Mouse (Mus musculus) left cerebral cortex, adult 18-20 months (tissue): ENCODE measurements at regions not wholly inside any gene's neighbourhood (a gene's known extent, or its start where the extent isn't known, plus 50 kb on each side); places are given as distances from the start of the nearest gene placed in this dataset.

ENCODE experiments used
- DNase-seq, 2 experiments: peaks; one replicate each; pipeline ENCODE4 v3.0.0; 2021 to 2022; ENCODE audit warnings: low spot score in 2 of 2, mixed read lengths in 1 of 2

DNA sequence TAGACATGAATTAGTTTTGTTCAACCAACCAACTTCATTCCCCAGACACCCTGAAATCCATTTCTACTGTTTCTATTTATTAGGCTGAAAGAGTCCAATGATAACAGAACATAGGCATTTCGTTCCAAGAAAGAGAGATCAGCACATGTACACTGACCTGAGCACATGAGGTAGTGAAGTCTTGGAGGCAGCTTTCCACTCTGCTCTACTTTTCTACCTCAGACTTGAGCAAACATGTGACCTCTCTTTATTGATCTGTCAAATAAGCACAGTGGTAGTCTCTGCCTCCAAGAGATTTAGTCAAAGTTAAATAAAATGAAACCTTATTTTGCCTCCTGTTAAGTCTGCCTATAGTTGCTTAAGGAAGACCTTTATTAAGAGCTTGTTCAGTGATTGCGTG is 321.9 kb upstream of the Adamts9 start:
- DNase-seq = no peak

DNA sequence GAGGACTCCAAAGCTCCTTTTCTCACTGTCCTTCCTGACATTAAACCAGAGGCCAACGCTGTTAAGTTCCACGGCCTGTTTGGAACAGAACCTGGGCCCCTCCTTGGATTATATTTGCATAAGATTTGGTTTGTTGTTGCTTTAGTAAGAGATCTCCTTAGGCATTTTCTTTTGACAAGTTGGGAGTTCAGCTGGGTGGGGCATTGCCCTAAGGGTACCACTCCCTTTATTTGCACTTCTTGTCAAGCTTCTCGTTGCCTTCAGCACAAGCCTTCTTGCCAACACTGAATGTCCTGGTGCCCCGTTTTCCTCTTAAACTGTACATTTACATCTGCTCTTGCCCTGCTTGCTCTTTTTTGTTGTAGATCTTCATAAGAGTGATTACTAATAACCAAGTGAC is 317.5 kb upstream of the Adamts9 start:
- no peak for DNase-seq

DNA sequence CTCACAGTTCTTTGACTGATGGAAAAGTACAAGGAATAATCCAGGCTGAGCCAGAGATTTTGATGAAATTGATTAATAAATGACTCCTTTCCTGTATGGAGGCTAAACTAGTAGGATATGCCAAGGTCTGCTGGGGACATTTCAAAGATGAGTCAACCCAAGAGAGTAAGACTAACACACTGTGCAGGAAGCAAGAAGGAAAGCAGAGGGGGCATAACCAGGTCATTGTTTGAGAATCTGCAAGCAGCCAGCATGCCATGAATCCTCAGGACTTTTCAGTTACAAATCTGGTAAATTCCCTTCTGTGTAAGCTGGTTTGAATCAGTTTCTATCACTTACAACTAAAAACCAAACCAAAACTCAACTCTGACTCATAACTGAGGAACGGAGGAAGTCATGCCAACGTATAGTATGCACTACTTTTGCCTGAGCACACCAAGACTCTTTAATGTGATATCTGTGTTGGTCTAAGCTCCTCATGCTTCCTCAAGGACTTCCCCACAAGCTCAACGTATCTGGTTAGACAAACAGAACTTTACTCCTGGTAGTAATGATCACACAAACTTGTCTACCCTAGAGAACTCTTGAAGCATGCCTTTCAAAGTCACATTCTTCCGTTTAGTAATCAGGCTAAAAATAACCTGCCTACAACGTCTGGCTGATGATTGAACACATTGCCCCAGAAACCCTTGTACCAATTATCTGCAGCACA is 314.0 kb upstream of the Adamts9 start:
- DNase-seq = no peak

DNA sequence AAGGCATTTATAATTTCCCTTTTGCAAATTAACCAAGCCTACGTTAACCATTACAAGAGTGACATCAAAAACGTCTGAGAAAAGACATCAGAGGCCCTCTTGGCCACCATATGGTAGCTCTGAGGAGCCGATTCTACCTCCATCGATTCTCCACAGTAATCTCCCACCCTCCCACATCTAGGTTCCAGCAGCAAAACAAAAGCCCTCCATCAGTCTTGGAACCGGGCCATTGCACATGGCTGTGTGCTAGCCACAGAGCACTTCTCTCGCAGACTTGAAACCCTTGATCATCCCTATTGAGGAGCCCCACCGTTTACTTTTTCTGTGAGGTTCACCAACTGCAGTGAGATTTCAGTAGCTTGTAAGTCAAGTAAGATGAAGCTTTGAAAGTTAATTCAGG is 310.5 kb upstream of the Adamts9 start:
- no peak for DNase-seq

DNA sequence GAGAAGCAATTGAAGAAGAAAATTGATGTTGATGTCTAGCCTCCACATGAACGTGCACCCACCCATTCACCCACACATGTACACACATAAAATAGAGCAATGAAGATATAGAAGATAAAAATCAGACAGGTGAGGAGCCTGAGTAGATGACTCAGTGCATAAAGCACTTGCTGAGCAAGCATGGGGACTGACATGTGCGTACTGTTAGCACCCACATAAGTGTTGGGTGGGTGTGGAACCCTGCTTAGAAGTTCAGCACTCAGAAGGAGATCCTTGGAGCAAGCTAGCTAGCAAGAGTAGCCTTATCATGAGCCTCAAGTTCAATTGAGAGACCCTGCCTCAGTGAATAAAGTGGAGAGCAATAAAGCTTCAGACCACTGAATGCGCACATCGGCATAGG is 305.7 kb upstream of the Adamts9 start:
- DNase-seq = no peak

DNA sequence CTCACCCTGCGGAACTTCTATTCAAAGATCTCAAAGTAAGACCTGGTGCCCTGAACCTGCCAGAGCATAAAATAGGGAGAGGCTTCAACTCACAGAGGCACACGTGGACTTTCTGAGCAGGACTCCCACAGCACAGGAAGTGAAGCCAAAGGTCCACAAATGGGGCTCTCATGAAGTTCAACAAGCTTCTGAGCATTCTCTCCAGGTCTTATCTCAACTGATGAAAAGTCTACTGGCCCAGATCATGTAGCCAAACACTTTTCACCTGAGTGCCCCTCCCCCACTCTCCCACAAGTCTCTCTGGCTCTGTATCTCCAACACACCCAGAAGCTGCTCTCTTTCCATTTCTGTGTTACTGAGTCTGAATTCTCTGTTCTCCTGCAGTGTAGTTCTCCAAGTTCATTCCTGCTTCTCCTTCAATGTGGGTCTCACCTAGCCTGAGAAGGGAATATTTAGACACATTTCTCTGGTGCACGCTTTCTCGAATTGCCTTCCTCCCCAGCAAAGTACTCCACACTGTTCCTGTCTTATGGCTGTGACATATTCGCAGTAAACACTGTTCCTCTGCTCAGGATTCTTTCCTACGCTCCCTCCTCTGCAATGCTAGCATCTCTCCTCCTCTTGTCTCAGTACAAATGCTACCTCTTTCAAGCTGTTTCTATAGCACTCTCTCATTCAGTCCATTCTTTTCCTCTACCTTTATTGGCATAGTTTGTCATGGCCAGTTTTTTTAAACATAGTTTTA is 303.4 kb upstream of the Adamts9 start:
- no peak for DNase-seq

DNA sequence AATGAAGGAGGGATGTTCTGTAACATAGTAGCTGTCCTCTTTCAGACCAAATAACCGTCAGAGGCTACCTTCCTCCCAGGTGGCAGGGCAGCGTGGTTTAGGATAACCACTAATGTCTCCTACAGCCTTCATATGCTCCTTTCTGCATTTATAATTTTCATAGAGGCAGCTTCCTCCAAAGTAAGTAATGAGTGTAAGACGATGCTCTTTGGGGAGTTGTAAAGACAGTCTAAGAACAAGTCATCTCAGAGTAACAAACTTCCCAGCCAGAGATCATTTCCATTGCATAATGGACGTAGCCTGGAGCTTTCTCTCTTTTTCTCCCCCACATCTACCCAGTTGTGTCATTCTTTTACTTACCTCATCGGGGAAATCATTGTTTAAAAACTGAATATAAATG is 292.3 kb upstream of the Adamts9 start:
- DNase-seq = no peak

DNA sequence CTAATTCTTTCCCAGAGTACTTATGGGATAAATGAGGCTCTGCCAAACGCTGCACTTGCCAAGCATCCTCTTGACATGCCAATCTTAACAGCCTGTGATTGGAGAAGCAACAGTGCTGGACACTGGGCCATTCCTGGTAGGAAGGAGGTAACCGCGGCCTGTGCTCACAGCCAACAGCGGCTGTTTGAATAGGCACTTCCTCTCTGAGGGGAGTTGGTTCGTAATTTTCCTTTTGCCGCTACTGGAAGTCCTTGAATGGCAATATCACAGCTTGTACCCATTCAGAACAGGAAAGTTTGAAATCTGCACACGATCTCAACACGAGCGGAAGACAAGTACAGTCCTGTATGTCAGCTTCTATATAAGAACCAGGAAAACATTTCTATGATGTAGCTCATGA is 289.3 kb upstream of the Adamts9 start:
- no peak for DNase-seq

DNA sequence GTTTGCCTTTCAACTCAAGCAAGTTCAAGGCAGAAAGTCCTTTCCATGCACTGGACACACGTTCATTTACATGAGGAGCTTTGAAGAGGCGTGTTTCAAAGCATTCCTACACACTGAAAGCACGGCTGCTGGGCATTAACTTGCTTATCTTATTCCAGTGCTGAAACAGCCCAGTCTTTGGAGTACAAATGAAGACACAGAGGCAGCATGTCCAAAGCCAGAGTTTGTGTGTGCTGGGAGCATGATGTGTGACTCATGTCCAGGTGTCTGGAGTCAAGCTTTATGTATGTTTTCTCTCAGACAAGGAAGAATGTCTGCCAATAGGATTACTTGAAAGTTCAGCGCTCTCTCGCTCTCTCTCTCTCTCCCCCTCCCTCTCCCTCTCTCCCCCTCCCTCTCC is 287.2 kb upstream of the Adamts9 start:
- DNase-seq = no peak

DNA sequence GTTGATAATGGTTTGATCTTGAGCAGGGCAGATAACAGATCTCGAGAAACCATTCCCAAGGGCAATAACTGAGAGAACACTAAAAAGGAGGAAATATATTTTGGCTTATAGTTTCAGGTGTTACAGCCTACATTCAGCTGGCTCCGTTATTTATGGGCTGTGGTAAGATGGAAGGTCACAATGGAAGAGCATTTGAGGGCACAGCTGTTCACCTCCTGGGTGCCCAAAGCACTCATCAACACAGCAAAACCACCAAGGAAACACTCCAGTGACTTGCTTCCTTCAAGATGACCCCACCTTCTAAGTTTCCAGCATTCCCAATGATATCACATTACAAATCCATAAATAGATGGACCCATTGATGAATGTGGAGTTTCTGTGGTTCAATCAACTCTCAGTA is 286.0 kb upstream of the Adamts9 start:
- DNase-seq = no peak

DNA sequence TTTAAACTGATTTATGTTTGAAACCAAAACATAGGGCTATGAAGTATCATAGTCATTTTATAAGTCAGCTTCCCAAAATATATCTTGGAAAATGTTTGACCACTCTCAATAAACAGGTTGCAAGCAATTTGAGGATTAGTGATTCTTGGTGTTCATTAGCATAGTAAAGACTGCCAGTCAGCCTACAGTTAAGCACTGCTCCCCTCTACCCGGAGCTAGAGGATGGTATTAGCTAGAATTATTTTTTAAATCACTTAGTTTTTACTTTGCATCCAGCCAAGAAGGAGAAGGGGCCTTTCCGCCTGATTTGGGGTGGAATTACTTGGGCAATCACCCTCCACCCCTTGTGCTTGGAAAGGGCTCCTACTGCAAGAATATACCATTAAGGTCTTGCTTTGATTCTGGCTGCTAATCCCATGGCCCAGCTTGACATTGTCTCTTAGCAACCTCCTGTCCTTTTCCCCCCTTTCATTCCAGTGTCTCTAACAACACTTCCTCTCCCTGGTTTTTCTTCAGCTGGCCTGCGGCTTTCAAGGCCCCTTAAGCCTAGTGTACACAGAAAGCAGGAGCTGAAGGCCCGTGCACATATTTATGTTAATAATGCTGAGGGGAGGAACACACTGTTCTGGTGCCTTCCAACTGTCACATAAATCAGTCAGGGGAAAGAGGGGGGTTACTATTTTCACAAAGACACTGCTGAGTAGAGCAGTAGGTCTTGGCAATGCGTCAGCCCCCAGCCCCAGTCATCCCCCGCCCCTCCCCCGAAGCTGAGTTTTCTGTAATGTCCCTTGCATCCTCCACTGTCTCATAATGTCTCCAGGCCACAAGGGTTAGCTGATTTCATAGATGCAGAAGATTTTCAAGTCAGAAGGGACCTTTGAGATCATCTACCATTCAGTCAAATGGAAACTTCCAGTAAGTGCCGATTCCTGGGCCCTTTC is 280.6 kb upstream of the Adamts9 start:
- DNase-seq = no peak

DNA sequence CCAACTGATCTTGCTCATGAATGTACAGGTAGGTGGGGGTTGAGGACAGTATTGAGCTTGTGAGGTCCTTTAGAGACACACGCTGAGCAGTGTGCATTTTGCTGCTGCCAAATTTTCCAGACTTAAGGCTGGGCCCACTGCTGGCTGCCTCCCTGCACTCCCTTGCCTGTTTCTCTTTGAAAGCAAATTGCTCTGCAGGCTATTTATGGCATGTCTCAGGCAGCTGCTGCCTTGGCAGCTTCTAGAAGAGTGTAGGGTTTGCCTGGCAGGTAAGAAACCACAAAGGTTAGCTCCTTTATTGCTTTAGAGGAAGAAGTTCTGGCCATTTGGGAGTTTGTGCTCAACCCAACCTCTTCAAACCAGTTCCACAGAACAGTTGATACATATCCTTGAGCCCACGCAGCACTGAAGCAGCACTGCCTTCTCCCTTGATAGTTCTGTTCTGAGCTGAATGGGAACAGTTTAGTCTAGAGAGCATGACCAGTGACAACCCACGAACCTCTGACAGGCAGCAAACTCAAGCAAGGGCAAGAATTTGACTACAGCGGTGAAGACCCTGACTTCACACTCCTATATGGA is 274.8 kb upstream of the Adamts9 start:
- peak; percentile 10 to 22 for DNase-seq

DNA sequence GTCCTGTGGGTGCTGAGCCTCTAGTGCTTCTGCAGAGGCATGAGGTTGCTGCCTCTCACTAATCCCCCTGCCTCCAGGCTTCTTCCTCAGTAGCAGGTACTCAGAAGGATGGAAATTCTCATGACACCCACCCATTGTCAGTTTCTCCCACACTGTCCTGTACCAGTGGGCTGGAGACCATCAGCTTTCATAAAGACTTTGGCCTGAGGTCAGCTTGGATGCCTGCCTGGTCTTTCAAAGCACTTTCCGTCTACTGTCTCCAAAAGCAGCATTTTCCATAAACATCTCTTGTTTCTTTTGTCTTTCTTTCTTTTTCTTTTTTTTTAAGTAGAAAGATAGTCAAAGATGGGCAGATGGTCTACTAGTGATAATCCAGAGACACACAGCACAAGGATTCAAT is 257.6 kb upstream of the Adamts9 start:
- DNase-seq = no peak

DNA sequence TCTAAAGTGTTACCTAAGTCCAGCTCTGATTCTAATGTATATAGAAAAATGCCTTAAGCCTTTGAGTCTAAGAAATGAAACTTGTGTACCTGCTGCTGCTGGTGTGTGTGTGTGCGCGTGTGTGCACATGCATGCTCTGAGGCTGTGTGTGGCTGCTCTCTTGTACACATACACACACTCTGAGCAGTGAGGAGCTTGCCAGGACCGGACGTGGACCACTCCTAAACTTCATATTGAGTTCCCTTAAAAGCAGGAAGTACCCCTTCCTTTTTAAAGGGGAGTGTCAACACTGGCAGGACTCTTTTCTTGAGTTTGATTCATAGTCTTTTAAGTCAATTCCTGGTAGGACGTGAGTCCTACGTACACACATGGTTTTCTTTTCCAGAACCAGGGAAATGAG is 251.4 kb upstream of the Adamts9 start:
- no peak for DNase-seq

DNA sequence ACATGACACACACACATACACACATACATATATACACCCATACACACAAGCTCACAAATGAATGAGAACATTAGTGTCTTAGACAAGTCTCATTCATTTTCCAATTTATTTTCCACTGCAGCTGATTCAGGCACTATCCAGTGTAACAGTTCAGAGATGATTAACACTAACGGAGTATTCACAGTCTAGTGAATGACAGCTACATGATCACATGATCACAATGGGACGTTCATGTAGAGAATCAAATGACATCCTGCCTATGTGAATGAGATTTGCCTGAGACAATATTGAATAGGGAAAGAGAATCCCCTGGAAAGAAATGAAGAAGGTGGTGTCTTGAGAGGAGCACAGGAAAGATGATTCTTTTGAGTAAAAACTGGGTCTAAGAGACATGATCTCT is 249.7 kb upstream of the Adamts9 start:
- no peak for DNase-seq

DNA sequence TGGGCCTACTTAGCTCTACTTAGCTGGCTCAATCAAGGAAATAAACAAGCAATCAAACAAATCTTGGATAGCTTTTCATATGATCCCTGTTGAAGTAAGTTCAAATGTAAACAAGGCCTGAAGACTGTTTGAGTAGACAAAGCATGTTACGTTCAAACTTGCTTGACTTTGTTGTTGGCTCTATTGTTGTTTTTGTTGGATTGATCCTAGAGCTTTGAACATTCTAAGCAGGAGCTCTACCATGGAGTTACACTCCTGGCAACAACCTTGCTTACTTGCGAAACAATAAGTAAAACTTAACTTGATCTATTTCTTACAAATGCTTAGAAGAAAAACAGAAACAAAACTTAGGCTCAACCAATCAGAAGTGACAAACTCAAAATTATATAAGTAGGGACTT is 247.7 kb upstream of the Adamts9 start:
- DNase-seq = no peak

DNA sequence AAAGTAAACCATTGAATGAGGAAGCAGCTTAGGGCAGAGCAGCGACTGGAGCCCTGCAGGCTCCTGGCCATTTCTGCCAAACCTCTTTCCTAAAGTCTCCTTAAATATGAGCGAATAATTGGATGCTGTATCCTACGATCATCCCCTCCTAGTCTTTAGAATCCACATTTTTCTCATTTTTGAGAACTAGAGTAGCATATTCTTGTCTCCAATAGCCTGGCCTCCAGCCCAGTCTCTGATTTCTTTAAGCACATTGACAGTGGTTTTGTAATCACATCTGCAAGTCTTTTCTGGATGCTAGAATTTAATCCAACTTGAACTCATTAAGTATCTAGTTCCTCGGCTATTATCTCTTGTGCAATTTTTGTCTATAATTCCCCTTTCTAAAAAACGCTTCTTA is 225.2 kb upstream of the Adamts9 start:
- no peak for DNase-seq

DNA sequence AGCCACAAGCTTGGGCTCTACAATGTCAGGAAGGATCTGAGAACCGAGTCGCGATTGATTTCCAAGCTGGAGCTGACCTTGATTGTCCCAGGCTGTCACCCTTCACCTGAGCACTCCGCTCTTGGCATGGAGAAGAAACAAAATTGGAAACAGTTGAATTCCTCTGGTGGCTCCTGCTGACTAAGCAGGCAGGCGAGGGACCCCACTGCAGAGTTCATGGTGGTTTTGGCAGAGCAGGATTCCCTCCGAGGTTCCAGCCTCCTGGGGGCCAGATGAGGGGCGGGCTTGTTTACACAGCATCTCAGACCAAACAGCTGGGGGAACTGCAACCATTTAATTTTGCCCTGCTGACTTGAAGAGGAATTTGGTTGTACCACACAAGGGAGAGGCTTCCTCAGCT is 224.0 kb upstream of the Adamts9 start:
- no peak for DNase-seq

DNA sequence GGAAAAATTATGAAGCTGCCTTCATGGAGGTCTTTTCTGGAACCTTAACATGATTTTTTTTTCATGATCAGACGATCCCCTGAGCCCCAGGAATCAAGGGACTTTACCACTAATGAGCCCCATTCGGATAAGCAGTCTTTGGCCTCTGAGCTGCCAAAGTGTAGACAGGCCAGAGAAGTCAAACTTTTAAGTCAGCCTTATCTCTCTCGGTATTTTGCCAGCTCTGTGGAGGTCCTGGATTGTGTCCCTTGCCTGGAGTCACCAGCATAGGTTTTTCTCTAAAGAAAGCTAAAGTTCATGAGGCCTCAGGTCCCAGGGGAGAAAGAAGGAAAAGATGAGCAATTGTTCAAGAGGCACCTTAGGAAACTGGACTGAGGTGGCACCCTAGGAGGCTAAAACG is 222.7 kb upstream of the Adamts9 start:
- no peak for DNase-seq

DNA sequence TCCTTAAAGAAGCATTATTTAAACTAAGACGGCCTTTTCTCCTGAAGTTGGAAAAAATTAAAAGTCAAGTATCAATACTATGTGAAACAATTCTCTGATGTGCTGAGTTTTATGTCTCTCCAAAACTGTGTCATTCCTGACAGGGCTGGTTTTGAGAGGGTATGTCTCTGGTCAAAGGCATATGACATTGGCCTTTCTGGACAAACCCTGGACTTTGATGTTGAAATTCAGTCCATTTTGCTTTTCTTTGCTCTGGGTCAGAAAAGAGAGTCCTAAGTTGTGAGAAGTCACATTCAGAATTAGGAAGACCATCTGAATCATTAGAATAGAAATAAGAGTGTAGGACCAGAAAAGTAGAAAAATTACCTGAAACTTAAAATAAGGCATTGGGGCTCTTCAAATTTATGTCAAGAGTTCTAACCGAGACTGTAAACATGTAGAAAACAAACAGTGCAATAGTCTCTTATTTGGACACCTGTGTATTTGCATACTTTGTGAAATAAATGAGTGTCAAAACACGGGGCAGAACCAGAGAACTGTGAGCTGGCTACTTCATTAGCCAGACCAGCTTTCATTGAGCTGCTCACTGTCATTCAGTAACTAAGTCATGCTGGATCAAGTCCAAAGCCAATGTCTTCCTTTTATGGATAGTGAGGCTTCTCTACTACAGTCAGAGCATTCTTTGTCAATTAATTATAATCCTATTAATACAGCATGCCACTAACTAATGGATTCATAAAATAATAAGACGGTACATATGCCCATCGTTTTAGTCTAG is 209.3 kb upstream of the Adamts9 start:
- DNase-seq = no peak

DNA sequence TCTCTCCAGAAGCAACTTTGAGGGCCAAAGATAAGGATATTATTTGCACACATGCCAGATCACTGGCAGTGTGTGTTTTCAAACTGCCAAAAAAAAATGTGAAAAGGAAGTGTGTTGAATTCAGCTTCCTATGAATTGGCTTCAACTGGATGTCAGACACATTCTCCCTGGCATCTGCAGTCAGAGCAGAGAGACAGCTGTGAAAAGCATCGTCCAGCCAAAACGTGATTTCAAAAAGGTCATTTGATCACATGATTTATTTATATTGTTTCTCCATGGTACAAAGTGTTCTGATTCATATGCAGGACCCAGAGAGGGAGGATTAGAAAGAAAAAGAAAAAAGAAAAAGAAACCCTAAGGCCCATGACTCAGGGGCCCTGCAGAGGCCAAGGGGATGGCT is 207.2 kb upstream of the Adamts9 start:
- no peak for DNase-seq
